Mouse (Mus musculus): ENCODE measurements around the gene Gbp6. TPM values are rescaled to one million over a fixed set of nuclear protein-coding genes. Genes with fewer than 3 reads are reported as not detected.
"Not testable (repeated sequence)": the region's sequence is repeated elsewhere in the genome, so short reads cannot be mapped to it uniquely, and the experiment has no call there.

The Gbp6 gene
- polyA plus RNA-seq, 1 experiment from 2014 or later, result 0.30 TPM

DNA sequence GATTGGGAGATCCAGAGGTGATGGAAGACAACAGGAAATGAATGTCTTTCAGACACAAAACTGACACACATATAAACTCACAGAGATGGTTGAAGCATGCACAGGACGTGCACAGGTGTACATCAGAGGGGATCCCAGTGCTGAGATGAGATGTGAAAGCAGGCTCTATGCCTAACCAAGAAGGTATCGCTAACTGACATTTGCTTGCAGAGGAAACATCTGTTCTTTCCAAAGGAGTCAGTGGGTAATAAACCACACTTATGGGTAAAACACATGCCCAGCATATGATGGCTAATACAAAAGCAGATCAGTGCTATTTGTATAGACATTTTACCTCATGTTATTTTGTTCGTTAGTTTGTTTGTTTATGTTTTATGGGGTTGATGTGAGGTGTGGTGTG is 32.8 kb downstream of the Gbp6 start:
- H3K36me3 ChIP-seq; H3K9me3 ChIP-seq (replicated peaks); H3K4me3 ChIP-seq; H3K27me3 ChIP-seq (ENCODE audit: low read depth, poor library complexity, severe bottlenecking); DNase-seq (ENCODE audit: low spot score); H3K27ac ChIP-seq (replicated peaks); H3K4me1 ChIP-seq: not testable (repeated sequence)
- 100% methylated on average over 1 of the region's 3 CpGs for WGBS

DNA sequence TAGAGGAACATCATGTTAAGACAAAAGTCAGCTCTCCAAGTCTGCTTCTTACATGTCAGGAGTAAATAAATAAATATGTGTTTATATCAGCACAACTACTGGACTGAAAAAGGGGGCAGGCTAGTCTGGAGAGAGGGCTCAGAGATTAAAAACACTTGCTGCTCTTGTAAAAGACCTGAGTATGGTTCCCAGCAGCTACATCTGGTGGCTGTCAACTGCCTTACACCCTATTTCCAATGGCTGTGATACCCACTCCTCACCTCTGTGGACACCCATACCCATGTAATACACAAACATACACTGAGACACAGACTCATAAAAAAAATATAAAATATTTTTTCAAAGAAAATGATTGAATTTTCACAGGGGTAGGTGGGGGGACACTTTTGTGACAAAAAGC is 41.0 kb downstream of the Gbp6 start:
- no peaks in the 10 kb centered on the region for H3K27me3 ChIP-seq (ENCODE audit: low read depth, poor library complexity, severe bottlenecking)

DNA sequence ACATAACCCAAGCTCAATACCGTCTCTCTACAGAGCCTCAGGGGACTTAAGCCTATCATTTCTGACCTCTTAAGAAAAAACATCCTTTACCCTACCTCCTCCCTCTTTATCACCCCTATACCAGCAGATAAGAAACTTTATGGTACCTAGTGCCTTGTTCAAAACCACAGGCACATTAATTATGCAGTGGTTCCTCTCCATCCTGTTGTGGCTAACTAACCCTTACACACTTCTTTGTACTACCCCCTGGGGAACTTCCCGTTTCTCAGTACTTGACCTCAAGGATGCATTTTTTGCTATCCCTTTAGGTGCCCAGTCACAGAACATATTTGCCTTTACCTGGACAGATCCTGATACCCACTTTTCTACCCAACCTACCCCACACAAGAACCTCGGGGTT is 48.8 kb downstream of the Gbp6 start:
- H3K36me3 ChIP-seq; H3K4me3 ChIP-seq; H3K27ac ChIP-seq (replicated peaks); DNase-seq (ENCODE audit: low spot score); H3K9me3 ChIP-seq (replicated peaks); H3K27me3 ChIP-seq (ENCODE audit: low read depth, poor library complexity, severe bottlenecking); H3K4me1 ChIP-seq: not testable (repeated sequence)
- 91% methylated on average over 3 of the region's 3 CpGs for WGBS

More for the DNA sequence above, 41.0 kb downstream of the Gbp6 start:
- H3K27ac ChIP-seq (replicated peaks), result no peak overlapping the region
- H3K9me3 ChIP-seq (replicated peaks), result no peaks in the 10 kb centered on the region
- H3K4me3 ChIP-seq, result no peak overlapping the region
- no peaks in the 10 kb centered on the region for H3K36me3 ChIP-seq
- H3K4me1 ChIP-seq, result 0 out of 2 replicates have a peak, but pooled peaks cover 3% of the 10 kb centered on the region
- DNase-seq (ENCODE audit: low spot score), result no peak

DNA sequence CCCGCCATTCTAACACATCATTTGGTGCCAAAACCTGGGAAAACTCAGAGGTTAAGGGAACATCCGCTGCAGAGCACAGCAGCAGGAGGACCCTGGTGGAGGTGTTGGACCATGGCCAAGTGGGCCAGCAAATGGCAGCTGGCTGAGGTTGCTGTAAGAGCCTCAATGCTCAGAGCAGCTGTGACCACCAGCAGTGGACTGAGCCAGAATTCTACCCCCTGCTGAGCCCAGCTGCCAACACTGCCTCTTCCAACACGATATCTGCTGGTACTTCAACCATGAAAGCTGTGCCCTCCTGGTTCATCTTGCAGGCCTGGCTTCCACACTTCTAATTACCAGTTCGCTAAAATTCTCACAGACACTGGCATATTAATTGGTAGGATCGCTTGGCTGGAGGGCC is 52.5 kb downstream of the Gbp6 start:
- H3K27me3 ChIP-seq (ENCODE audit: low read depth, poor library complexity, severe bottlenecking); H3K4me3 ChIP-seq; H3K9me3 ChIP-seq (replicated peaks); H3K4me1 ChIP-seq; DNase-seq (ENCODE audit: low spot score); H3K27ac ChIP-seq (replicated peaks); H3K36me3 ChIP-seq: not testable (repeated sequence)
- WGBS, result 86% methylated on average over 5 of the region's 5 CpGs

DNA sequence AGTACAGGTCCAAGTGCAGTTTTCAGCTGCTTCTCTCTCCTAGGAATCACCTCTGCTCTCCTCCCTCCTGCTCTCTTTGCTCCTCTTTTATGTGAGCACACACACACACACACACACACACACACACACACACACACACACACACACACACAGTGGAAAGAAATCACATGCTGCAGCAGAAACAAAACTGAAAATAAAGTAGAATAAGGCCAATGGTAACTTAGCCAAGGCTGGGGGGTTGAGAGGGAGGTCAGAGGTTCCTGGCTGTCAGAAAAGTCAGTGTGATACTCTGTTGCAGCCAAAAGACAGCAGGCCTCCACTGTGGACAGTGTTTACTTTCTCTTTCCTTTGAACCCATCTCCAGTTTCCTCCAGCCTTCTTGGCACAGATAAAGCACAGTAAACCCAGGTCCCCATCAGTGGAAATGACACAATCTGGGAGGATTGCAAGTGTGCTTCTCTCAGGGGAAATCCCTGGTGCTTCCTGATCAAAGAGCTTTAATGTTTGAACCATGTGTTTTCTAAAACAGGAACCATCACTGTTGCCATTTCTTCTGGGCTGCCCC is 53.9 kb downstream of the Gbp6 start, which contains the start of gene Gbp10:
Gbp10 (minus strand) TSS at position 51 of the 565 bp plus-strand sequence.
- not testable (repeated sequence) for H3K4me3 ChIP-seq; H3K27me3 ChIP-seq (ENCODE audit: low read depth, poor library complexity, severe bottlenecking); H3K27ac ChIP-seq (replicated peaks); H3K9me3 ChIP-seq (replicated peaks); H3K36me3 ChIP-seq; H3K4me1 ChIP-seq; DNase-seq (ENCODE audit: low spot score)

DNA sequence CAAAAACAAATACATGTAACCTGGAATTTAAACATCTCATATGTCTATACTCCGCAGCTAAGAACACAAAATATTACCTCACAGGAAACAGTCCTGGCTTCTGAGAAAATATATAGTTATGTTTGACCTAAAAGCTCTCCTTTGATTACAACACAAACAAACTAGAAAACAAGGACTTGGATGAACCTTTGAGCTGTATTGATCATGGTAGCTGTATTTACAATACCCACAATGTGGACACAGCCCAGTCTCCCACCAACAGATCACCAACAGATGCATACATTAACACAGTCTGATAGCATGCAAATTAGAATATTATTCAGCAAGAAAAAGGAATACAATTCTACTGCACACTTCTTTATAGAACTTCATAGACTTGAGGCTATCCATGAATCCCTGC is 55.1 kb downstream of the Gbp6 start:
- not testable (repeated sequence) for H3K36me3 ChIP-seq; H3K27me3 ChIP-seq (ENCODE audit: low read depth, poor library complexity, severe bottlenecking); H3K27ac ChIP-seq (replicated peaks); H3K9me3 ChIP-seq (replicated peaks); DNase-seq (ENCODE audit: low spot score); H3K4me3 ChIP-seq; H3K4me1 ChIP-seq
- WGBS, result 78% methylated on average over 1 of the region's 1 CpGs

DNA sequence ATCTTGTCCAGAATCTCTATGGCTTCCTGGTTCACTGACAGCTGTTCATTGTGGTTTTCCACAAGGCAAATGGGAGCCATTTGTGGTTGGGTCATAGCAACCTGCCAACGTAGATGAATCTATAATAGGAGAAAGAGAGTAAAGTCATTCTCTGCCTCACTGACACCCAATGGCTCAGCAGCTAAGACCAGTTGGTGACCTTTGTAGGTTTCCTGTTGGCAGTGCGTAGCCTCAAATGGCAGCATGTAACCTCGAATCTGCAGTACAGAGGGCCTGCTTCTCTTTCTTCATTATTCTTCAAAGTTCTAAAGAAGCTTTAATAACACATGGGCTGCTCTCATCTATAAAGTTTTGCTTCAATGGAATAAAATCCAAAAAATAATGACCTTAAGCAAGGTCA is 57.5 kb downstream of the Gbp6 start:
- not testable (repeated sequence) for H3K4me3 ChIP-seq; H3K27me3 ChIP-seq (ENCODE audit: low read depth, poor library complexity, severe bottlenecking); H3K4me1 ChIP-seq; H3K27ac ChIP-seq (replicated peaks); DNase-seq (ENCODE audit: low spot score); H3K36me3 ChIP-seq; H3K9me3 ChIP-seq (replicated peaks)
- 81% methylated on average over 3 of the region's 3 CpGs for WGBS

Other genes starting within 250 kb of the Gbp6 start
- gene Gbp9, start 154.2 kb downstream of the Gbp6 start, polyA plus RNA-seq (2016; fragmentation: Nextera tagmentation; extraction: Ambion mirVana), result 0.81 and 1.1 TPM in 2 replicates
- 0.26 and 0.46 TPM in 2 replicates for gene Gbp8, start 154.2 kb downstream of the Gbp6 start, polyA plus RNA-seq (2016; fragmentation: Nextera tagmentation; extraction: Ambion mirVana)
- gene Gbp4, start 154.1 kb downstream of the Gbp6 start, polyA plus RNA-seq (2016; fragmentation: Nextera tagmentation; extraction: Ambion mirVana), result 0.17 and 0.47 TPM in 2 replicates
- gene Gbp10, start 54.2 kb downstream of the Gbp6 start, polyA plus RNA-seq (2016; fragmentation: Nextera tagmentation; extraction: Ambion mirVana), result 0.11 and 0.30 TPM in 2 replicates
- 0.10 TPM in 1 of 2 replicates, not detected in the other for gene Gm43302, start within 50 bp of the Gbp6 start, polyA plus RNA-seq (2016; fragmentation: Nextera tagmentation; extraction: Ambion mirVana)
- 6.9 and 9.5 TPM in 2 replicates for gene Lrrc8b, start 122.1 kb upstream of the Gbp6 start, polyA plus RNA-seq (2016; fragmentation: Nextera tagmentation; extraction: Ambion mirVana)
- 13.4 and 13.9 TPM in 2 replicates for gene Lrrc8c, start 225.7 kb upstream of the Gbp6 start, polyA plus RNA-seq (2016; fragmentation: Nextera tagmentation; extraction: Ambion mirVana)

Measured in midbrain, embryonic 10.5 days (tissue).